Mouse (Mus musculus) cerebellum, postnatal 36 days (tissue): ENCODE data around the gene Aknad1.
A peak's percentile ranks its signal among the peaks of the same experiment; 100 is the strongest.

Experiments used
- DNase-seq, 2 experiments: peaks; one replicate each; pipeline ENCODE4 v3.0.0; 2021 to 2022; ENCODE audit warnings: mixed read lengths in 2 of 2

Gene Aknad1

DNA sequence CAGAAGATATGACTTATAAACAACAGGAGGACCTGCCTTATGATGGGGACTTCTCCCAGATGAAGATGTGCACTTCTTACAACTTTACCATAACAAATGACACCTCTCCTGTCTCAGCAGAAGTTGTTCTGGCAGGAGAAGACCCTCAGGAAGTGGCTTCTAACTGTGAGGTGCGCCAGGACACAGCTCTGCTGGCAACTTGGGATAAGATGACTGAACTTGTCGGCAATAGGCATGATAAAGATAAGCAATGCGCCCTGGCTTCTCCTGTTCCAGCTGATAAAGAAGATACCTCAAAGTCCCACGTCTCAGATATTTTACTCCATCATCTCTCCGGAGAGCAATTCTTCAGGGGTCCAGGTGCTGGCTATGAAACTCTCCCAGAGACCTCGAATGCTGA, 12.2 kb downstream of the Aknad1 start:
- no peak for DNase-seq

DNA sequence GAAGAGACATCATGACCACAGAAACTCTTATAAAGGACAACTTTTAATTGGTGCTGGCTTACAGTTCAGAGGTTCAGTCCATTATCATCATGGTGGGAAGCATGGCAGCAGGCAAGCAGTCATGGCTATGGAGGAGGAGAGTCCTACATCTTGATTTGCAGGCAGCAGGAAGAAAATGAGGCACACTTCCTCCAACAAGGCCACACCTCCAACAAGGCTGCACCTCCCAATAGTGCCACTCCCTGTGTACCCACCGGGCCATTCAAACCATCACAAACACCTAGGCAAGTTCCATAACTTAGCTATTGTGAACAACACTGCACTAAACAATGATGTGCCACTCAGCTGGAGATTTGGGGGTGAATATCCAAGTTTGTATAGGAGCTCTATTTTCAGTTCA, 15.1 kb downstream of the Aknad1 start:
- no peak for DNase-seq

DNA sequence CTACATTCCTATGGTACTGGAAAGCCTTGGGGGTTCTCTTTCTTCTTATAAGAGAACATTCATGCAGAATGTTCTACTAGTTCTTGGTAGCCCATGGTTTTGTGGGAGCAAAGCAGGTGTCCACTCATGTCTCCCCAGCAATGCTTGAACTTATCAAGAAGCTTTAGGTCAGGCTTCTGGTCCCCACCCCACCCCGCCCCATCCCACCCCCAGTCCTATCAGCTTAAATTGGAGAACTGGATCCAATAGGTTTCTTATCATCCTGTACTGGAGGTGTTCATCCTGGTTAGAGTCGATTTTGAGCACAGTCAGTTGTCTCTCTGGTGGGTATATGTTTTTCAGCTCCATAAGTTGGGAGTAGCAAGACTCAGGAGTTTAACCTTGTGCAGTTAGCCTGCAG, 16.1 kb downstream of the Aknad1 start:
- DNase-seq, result no peak

DNA sequence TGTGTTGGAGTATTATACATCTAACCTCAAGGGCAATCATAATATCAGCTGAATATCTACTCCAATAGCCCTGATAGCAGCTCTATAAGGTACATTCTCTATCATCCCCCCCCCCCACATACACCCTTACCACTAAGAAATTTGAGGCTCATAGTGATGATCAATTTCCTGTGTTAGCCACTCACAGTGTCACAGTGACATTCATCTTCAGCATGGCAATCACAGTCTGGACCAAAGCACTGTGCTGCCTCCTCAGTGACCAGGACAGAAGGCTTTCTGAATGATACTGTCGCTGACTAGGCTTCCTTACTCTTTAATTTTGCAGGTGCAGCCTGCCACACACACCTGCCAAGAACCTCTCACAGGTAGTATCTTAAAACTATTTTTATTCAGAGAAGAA, 16.7 kb downstream of the Aknad1 start:
- DNase-seq, result no peak

DNA sequence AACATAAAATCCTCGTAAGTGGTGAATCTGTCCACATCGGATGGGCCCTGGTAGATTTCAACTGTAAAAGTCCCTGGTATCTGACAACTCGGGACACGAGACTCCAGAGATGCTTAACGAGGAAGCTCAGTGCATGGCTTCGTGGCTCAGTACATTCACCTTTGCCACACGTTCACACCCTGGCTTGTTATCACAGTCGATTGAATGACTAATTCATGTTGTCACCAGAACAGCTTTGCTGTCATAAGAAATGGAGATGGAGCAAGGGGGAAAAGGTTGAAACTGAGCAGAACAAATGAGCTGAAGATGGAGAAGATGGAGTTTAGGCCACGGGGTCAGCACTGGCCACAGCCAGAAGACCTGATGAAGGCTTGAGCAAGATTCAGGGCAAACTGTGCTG, 18.1 kb downstream of the Aknad1 start:
- DNase-seq, result no peak

DNA sequence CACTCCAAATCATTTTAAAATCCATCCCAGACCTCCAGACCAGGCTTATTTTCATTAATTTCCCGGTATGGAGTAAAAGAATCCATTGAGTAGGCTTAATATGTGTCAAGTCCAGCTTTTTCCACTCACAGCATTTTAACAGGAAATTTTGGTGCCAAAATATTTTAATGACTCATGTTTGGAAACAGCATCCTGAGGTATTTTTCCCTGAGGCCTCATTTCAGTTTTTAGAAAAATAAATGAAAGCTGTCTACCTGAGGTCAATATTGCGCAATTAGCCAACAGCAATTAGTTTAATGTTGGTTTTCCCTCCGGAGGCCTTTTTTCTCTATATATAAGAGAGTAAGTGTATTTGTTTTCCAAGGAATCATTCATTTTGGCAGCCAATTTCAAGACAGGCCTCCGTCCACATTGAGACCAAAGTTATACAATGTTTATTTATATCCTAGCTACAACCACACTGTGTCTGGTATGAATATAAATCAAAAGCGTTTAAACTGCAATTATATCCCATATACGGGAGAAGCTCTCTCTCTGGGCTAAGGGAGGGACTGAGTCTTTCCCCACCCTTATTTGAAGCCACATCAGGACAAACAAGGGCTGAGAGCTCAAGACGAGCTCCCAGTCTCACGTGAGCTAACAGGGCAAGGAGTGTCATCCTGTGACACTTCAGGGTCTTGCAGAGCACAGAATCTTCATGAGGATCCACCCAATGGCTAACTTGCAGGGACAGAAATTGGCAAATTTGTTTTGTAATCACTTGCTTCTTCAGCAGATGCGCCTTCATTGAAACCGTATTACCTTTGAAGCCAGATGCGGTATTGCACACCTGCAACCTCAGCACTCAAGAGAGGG, 20.3 kb downstream of the Aknad1 start:
- no peak for DNase-seq

DNA sequence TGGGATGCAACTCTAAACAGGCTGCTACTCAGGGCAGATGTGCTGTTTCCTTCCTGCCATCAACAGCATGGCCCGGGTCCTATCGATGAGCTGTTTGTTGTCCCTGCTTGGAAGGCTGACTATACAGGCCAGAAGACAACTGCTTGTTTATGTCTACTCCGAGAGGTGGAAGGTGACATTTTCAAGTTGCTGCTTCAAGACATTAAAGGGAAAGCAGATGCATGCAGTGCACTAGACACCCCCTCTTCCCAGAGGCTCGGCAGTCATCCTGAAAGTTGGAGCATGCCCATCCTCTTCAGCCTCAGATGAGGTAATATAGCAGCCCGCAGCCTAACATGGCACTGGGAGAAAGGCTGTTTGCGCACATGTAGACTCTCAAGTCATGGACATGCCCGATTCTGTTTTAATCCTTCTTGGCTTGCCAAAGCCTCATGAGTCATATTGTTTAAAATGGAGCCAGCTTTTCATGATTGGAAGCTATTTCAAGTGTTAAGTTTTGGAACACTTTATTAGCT, 23.2 kb downstream of the Aknad1 start:
- no peak for DNase-seq

DNA sequence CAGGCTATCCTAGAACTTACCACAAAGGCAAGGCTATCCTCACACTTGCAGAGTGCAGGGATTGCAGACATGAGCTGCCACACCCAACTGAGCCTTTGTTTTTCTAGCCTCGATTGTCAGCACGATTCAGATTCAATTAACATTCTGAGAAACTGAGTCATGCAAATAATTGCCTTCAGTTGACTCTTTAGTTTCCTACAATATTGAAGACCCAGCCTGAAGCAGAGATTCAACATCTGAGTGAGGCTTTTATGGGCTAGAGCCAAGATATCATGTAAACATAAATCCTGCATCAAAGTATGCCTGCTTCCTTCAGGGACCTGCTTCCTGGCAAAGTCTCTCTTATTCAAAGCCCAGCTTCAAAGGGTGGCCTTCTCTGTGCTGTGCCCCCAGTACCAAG, 24.2 kb downstream of the Aknad1 start:
- no peak for DNase-seq

DNA sequence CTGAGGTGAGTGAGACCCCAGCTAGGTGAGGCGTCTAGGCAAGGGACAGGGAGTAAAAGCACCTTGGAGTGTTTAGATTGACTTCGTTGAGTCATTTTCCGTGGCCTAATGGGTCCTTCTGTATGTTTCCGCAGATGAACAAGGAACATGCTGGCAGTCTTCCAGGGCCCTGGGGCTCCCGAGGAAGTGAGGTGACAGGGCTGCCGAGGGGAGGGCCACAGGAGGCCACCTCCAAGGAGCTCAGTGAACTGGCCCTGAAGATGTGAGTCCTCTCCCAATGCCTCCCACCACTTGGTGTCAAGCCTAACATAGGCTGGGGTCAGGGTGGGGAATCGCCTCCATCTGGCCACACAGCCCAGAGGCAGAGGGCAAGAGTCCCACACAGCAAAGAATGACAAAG, 25.5 kb downstream of the Aknad1 start:
- no peak for DNase-seq

DNA sequence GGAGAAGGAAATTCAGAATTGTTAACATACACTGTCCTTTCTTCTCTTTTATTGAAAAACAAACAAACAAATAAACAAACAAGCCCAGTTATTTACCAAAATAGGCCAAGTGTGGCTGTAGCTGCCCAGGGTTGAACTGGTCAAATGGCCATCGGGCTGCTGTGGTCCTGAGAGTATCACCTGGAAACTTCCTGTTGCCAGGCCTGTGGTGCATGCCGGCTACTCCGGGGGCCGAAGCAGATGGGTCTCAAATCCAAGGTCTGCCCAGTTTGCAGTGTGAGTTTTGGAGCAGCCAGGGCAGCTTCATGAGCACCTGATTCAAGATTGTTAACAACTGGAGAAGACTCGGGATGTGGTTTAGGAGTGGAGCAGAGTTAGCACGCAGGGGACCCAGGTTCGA, 26.0 kb downstream of the Aknad1 start:
- DNase-seq, result no peak

DNA sequence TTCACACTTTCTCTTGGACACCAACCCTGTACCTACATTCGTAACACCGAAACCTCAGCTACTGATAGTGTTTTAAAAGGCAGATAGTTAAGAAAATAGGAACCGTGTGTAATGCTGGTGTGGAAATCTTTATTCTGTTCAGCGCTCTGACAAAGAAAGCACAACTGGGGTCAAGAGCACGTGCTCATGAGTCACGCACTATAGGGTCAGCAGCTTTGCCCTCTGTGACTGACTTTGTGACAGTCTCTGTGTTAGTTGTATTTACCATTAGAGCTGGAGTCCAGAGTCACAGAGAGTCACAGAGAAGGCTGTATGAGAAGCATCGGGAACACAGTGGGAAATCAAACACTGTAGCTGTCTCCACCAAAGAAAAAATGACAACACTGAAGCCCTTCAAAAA, 27.5 kb downstream of the Aknad1 start:
- DNase-seq, result no peak

DNA sequence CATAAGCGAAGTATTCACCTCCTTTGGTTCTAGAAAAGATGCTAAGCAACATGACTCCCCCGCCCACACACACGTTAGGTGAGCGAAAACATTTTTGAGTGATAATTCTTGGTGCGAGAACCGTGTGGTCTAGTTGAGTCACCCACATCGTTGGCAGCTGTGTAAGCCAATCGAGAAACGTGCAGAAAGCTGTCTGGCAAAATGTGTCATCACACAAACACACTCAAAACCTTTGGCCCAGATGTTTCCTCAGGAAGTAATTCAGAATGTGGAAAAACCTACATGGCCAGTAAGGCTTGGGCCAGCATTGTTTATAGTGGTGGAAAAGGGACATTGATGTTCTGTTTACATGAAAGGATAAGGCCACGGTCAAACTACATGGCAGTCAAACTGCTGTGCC, 28.0 kb downstream of the Aknad1 start:
- DNase-seq, result no peak

DNA sequence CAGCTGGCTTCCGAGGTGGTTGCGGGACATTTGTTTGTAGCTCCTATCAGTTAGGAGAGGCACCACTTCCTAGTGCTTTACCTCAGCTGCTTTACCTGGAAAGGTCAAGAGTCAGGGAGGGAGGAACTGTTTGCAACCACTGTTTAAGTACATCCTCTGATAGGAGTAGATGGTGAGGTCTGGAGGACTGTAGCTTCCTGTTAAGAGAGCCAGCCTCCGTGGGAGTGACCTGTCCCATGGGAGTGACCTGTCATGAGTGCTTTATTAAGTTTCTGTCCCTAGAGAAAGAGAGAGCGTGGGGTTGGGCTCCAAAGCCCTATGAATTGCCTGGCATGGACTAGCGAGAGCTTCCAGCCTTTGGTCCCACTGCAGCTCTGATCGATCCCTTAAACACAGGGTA, 30.1 kb downstream of the Aknad1 start:
- DNase-seq, result no peak

DNA sequence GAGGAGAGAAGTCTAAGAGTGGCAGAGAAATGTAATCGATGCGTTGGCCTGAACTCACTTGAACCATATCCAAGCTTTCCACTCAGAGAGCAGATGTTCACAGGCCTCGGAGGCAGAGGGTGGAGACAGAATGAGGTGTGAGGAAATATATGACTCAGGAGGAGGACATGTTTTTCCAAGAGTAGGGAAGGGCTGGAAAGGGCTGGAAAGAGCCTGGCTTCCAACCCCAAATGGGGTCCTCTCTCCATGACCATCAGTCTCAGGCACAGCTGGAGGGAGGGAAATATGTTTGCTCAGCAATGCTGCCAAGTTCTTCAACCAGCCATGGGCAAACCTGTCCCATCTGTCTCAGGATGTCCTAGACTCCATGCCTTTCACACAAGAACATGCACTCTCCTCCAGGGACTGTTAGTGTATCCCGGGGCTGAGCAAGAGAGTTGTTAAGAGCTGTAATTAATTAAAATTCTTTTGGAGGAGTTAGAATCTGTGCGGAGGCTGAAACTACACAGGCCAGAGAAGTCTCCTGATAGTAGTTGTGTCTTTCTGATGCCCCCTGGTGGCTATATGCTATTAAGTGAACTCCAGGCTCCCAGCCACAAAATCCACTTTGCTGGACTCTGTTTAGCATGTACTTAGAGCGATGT, 31.4 kb downstream of the Aknad1 start:
- peak; percentile 26 to 47 for DNase-seq

DNA sequence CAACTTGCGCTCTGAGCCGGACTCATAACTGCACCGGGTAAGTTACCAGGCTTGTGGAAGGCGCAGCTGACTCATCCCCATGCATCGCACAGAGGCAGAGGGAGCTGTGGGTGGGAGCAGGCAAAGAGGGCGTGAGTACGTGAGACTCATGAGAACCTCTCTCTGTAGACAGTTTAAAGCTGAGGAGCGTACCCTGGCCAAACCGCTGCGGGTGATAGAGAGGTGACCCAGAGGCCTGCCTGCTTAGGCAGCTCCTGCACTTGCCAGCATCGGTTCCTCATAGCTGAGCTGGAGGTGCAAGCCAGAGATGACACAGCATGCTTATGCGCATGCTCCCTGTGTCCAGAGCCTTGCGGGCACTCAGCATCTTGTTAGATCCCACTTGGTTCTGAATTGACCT, 32.8 kb downstream of the Aknad1 start:
- peak in 1 of 2 experiments; percentile 6 for DNase-seq

DNA sequence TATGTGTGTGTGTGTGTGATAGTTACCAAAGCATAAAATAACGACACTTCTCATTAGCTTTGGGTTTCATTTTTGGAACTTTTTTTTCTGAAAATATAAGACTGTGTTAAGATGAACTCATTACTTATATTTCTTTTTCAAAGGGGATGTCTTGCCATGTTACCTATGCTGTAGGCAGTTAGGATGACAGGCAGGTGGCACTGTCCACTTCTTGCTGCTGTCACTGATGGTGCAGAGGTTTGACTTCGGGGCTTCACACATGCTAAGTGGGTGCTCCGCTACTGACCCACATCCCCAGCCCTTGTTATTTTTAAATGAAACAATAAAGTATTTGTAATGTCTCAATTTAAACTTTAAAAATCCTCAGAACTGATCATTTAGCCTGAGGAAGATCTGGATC, 33.4 kb downstream of the Aknad1 start:
- DNase-seq, result no peak

DNA sequence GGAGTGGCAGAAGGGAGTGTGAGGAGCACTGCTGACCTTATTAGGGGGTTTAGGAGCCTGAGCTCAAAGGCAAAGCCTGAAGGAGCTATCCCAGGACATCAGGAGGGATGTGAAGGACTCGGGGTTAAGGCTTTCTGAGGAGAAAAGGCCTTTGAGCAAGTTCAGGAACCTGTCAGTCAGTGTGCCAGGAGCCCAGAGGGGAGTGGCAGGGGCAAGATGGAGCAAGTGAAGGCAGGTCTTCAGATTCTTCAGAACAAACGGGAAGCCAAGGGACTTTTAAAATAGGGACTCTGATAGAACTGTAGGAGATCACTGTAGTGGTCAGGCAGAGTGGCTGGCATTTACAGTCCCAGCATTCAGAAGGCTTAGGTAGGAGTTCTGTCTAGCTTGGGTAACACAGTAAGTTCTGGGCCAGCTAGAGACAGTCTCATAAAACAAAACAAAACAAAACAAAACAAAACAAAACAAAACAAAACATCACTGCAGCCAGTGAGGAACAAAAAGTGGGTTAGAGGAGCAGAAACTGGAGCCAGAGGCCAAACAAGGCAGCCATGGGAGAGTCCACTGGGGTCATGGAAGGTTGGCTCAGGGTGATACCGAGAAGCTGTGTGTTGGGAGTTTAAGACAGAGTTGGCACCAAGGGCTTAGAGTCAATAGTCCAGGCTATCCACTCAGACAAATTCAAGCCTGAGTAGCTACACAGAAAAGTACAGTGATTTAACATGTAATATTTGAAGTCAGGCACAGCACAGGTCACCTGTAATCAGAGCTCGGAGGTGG, 39.5 kb downstream of the Aknad1 start:
- DNase-seq, result no peak

DNA sequence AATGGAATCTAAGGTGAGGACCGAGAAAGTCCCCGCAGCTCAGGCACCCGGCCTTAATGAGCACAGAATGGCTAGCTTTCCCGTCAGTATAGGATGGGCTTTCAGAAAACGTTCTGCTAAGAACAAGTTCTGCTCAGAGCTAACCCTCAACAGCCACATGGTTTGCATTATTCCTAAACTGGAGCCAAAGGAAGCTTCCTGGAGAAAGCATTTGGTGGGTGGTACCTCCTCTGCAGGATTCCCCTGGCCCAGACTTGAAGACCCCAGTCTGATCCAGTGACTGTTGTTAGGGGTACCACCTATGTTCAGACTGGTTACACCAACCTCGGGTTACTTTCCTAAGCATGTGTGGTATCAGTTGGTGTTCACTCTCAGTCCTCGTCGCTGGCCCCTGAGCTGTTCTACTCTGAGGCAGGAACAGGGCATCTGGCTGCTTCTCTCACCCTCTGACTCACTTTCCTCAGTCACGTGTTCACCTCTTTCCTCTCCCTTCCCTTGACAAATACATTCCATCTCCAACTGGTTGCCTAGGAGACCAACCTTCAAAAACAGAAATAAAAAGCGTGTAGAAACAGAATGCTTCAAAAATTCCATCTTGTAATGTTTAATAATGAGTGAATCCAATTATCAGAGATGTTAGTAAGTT, 41.9 kb downstream of the Aknad1 start:
- DNase-seq, result no peak

DNA sequence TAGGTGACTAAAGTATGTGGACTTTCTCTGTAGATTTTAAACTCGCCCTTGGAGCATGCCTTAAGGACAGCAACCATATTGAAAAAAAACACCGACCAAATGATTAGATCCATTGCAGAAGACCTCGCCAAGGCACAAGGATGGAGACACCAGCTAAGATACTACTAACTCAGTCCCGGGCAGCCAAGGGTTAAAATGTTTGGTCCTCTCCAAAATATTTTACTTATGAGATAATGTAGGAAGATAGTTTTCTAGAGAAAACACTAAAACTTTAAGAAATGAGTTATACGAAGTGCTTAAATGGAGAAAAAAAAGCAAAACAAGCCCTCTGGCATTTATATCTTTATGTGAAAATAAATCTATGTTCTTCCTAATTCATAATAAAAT, 42.4 kb downstream of the Aknad1 start:
- DNase-seq, result no peak

DNA sequence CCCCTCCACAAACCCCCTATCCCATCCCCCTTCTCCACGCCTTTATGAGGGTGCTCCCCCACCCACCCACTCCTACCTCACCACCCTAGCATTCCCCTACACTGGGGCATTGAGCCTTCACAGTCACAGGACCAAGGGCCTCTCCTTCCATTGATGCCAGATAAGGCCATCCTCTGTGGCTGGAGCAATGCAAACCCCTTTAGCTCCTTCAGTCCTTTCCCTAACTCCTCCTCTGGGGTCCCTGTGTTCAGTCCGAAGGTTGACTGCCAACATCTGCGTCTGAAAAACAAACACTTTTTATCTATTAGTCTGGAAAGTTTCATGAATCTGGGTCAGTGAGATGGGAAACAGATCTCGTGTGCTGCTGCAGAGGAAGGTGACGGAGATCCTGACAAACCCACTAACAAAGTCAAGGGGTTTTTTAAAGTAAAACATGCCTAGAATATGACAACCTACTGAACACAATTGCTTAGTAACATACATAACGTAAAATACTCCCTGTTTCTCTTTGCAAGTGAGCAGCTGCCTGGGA, 43.0 kb downstream of the Aknad1 start:
- DNase-seq, result no peak

DNA sequence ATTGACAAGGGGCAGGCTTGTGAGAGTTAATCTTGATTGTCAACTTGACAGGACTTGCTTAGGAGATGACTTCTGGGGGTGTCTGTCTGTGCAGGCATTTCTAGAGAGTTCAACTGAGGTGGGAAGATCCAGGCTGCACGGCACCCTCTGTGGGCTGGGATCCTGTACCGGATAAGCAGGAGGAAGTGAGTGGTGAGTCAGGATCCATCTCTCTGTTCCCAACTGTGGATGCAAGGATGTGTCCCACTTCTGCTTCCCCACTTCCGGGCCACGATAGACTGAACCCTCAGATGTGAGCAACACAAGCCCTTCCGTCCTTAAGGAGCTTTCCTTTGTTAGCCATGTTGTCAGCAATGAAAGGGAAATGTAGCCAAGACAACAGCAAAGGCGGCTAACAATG, 47.1 kb downstream of the Aknad1 start:
- no peak for DNase-seq

DNA sequence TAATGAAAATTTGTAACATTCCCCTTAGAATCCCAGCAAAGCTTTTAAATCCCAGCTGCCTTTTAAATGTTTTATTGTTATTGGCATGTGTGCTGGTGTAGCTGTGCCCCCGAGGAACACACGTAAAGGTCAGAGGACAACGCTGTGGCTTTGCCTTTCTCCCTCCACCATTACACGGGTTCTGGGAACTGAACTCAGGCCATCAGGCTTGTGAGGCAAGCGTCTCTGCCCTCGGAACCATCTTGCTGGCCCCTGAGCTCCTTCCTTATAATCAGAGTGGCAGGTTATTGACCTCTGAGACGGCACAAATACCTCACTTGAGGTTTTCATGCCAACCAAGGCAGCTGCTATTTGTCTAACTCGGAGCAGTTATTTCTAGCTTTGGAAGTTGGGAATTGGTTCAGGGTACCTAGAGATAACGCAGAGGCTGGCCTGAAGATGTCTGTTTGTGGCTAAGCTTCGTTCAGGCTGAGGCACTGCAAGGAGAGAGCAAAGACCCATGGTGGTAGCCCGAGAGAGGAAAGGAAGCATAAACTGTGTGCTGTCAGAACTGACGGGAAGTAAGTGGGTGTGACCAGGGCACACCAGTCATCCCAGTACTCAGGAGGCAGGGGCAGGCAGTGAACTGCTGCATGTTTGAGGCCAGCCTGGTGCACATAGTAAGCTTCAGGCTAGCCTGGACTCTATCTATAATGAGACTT, 48.4 kb downstream of the Aknad1 start:
- no peak for DNase-seq
